Comparison of ENCODE assay signal across 8 mouse cellular contexts in the genomic region with DNA sequence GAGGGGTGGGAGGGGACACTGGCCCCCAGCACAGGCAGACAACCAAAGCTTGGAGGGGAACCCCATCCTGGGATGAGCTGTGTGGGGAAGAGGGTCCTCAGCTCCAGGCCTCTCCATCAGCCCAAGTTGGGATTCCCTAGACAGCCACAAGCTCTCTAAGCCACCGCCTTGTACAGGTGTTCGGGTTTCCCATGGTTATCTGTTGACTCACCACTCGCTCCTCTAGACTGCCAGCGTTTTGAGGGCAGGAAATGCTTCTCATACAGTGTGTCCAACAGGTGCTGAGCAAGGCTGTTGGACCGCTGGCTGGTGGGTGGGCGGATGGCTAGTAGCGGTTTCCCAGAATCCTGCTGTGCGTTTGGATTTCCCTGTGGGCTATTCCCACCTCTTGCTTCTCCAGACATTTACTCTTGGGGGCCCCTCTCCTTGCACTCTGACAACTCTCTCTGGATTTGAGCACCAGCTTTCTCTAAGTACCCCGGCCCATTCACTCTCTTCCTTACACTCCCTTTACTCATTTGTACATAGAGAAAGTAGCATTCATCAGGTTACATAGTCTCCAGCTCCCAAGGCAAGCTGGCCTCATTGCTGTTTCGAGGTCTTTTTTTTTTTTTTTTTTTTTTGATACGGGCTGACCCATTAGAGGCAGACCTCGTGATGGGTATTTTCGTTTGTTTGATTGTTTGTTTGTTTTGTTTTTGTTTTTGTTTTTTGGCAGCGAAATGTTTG. TPM values are rescaled to one million over a fixed set of nuclear protein-coding genes. Genes with fewer than 3 reads are reported as not detected.
DNase-seq lines count a peak whose midpoint lies in the region; ATAC-seq lines count a peak whose summit lies in the region.

No protein-coding gene starts in this region.

- peak overlapping the region; percentile 32 for H3K4me3 ChIP-seq in embryonic facial prominence, embryonic 15.5 days (replicated peaks)
- H3K4me3 ChIP-seq in neural tube, embryonic 11.5 days (ENCODE audit: low read depth, low read length): no peak overlapping the region; the same call in 1 of the 2 replicates

- no peak overlapping the region for H3K27ac ChIP-seq in embryonic facial prominence, embryonic 15.5 days (replicated peaks)
- no peak overlapping the region for H3K27ac ChIP-seq in neural tube, embryonic 11.5 days (ENCODE audit: low read depth, low read length)

- H3K9me3 ChIP-seq in embryonic facial prominence, embryonic 15.5 days (replicated peaks): no peaks in the 10 kb centered on the region
- no peaks in the 10 kb centered on the region for H3K9me3 ChIP-seq in neural tube, embryonic 11.5 days (ENCODE audit: control insufficient read depth, low read length)

- peak overlapping the region; percentile 51 for H3K4me2 ChIP-seq in embryonic facial prominence, embryonic 15.5 days (replicated peaks)
- H3K4me2 ChIP-seq in neural tube, embryonic 11.5 days (ENCODE audit: low read depth): peak overlapping the region; percentile 39

- no peak overlapping the region for H3K9ac ChIP-seq in embryonic facial prominence, embryonic 15.5 days
- 0 out of 2 replicates have a peak overlapping the region, but pooled peaks have one; percentile 7 for H3K9ac ChIP-seq in neural tube, embryonic 11.5 days (ENCODE audit: low read length)

- H3K4me1 ChIP-seq in embryonic facial prominence, embryonic 15.5 days: peaks cover 35% of the 10 kb centered on the region
- H3K4me1 ChIP-seq in neural tube, embryonic 11.5 days (ENCODE audit: control insufficient read depth, insufficient read depth, low read length): peaks cover 15% of the 10 kb centered on the region

- peak; percentile 39 for DNase-seq in layer of hippocampus, adult 11-12 months (ENCODE audit: low spot score)
- DNase-seq in layer of hippocampus, adult 18-20 months (ENCODE audit: low spot score in 2 of 2): no peak
- peak; percentile 37 for DNase-seq in induced T-regulatory cell, adult 2 months (ENCODE audit: low read depth)
- no peak for DNase-seq in neural tube, embryonic 11.5 days (ENCODE audit: low spot score)
- DNase-seq in ovary, postnatal 10 days (ENCODE audit: low spot score): no peak
- no peak for DNase-seq in urinary bladder, adult 18-20 months (ENCODE audit: low spot score in 2 of 2)

- WGBS in embryonic facial prominence, embryonic 15.5 days: 10% methylated on average over 14 of the region's 14 CpGs
- 11% methylated on average over 14 of the region's 14 CpGs for WGBS in neural tube, embryonic 11.5 days

- H3K27me3 ChIP-seq in embryonic facial prominence, embryonic 15.5 days: peaks cover 60% of the 10 kb centered on the region
- peaks cover 53% of the 10 kb centered on the region for H3K27me3 ChIP-seq in neural tube, embryonic 11.5 days (ENCODE audit: control insufficient read depth, insufficient read depth, low read length)

- no peak for ATAC-seq in embryonic facial prominence, embryonic 15.5 days (ENCODE audit: insufficient number of reproducible peaks, low FRiP score, low TSS enrichment, low read depth)
- no peak for ATAC-seq in neural tube, embryonic 11.5 days (ENCODE audit: insufficient read depth, low FRiP score, low TSS enrichment)
- no peak for ATAC-seq in activated CD4-positive, CD25-positive, alpha-beta regulatory T cell, adult 4 months

- H3K36me3 ChIP-seq in embryonic facial prominence, embryonic 15.5 days: no peaks in the 10 kb centered on the region
- H3K36me3 ChIP-seq in neural tube, embryonic 11.5 days (ENCODE audit: control insufficient read depth, insufficient read depth, low read length): no peaks in the 10 kb centered on the region

RNA-seq across cellular contexts. Expression of gene Rtn4rl2, which starts 3.0 kb away (rescaled TPM):
- total RNA-seq in layer of hippocampus, adult 18-20 months (2021): 100 to 1,000 TPM; 103 to 104 TPM
- 1.1 and 2.0 TPM in 2 replicates for polyA plus RNA-seq in embryonic facial prominence, embryonic 15.5 days (2015; fragmentation: Nextera tagmentation; extraction: Ambion mirVana)
- polyA plus RNA-seq in neural tube, embryonic 11.5 days (2014; fragmentation: Nextera tagmentation; extraction: Ambion mirVana): 7.2 TPM in 2 replicates
- not detected for polyA plus RNA-seq in activated CD4-positive, CD25-positive, alpha-beta regulatory T cell, adult 4 months (2017; shearing (Covaris generic))

RNA-seq across cellular contexts. Expression of gene Slc43a3, which starts 46.9 kb away (rescaled TPM):
- total RNA-seq in layer of hippocampus, adult 18-20 months (2021): under 1 TPM; 0.30 to 0.58 TPM
- polyA plus RNA-seq in embryonic facial prominence, embryonic 15.5 days (2015; fragmentation: Nextera tagmentation; extraction: Ambion mirVana): 31.3 and 31.7 TPM in 2 replicates
- 23.1 and 25.4 TPM in 2 replicates for polyA plus RNA-seq in neural tube, embryonic 11.5 days (2014; fragmentation: Nextera tagmentation; extraction: Ambion mirVana)
- polyA plus RNA-seq in activated CD4-positive, CD25-positive, alpha-beta regulatory T cell, adult 4 months (2017; shearing (Covaris generic)): 10 to 100 TPM; 15.5 to 15.6 TPM

RNA-seq across cellular contexts. Expression of gene Slc43a1, which starts 50.8 kb away (rescaled TPM):
- under 1 TPM; 0.15 to 0.27 TPM for total RNA-seq in layer of hippocampus, adult 18-20 months (2021)
- 13.7 and 15.8 TPM in 2 replicates for polyA plus RNA-seq in embryonic facial prominence, embryonic 15.5 days (2015; fragmentation: Nextera tagmentation; extraction: Ambion mirVana)
- polyA plus RNA-seq in neural tube, embryonic 11.5 days (2014; fragmentation: Nextera tagmentation; extraction: Ambion mirVana): 17.8 and 19.1 TPM in 2 replicates
- polyA plus RNA-seq in activated CD4-positive, CD25-positive, alpha-beta regulatory T cell, adult 4 months (2017; shearing (Covaris generic)): 1 to 10 TPM; 3.7 to 7.6 TPM

Comparison
In these comparisons a context has a peak if more than half of its experiments do, and no peak if none do; other contexts are left out.
1. DNase-seq: peak in layer of hippocampus, adult 11-12 months (single experiment) and induced T-regulatory cell, adult 2 months (single experiment); none in layer of hippocampus, adult 18-20 months (0 of 2), neural tube, embryonic 11.5 days (single experiment), ovary, postnatal 10 days (single experiment) and urinary bladder, adult 18-20 months (0 of 2).